7 mouse cellular contexts compared by ENCODE assay signal in the genomic region with DNA sequence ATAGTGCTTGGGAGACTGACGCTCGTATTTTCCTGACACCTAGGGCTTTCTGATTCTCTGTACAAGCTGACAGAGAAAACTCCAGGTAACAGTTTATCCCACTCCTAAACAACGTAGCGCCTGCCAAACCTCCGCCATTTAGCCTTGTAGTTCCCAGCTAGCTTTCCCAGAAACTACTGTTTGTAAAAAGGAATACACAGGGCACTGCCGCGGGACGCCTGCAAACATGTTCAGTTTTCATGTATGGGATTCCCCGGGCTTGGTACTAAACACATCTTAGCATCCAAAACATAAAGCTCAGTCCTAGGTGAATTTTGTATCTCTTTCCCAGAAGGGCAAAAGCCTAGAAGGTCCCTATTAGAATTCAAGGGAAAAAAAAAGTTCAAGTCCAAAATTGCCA. TPM values are rescaled to one million over a fixed set of nuclear protein-coding genes. Genes with fewer than 3 reads are reported as not detected.
DNase-seq lines count a peak whose midpoint lies in the region; ATAC-seq and TF ChIP-seq lines count a peak whose summit lies in the region.

No protein-coding gene starts in this region.

- no peaks in the 10 kb centered on the region for H3K9me3 ChIP-seq in forebrain, embryonic 12.5 days
- no peaks in the 10 kb centered on the region for H3K9me3 ChIP-seq in limb, embryonic 12.5 days
- H3K9me3 ChIP-seq in neural tube, embryonic 15.5 days (replicated peaks): no peaks in the 10 kb centered on the region

- no peak for TF ChIP-seq POLR2A in liver, adult 2 months (IDR thresholded peaks at IDR 0.05; ENCODE audit: extremely low read depth, insufficient read depth, low read length)

- no peak overlapping the region for H3K4me3 ChIP-seq in liver, adult 2 months (ENCODE audit: insufficient read depth, low read depth, low read length)
- H3K4me3 ChIP-seq in forebrain, embryonic 12.5 days (replicated peaks): no peak overlapping the region
- H3K4me3 ChIP-seq in limb, embryonic 12.5 days (replicated peaks): peak overlapping the region; percentile 45; the same call in 1 of the 2 replicates
- peak overlapping the region; percentile 58; the same call in 1 of the 2 replicates for H3K4me3 ChIP-seq in neural tube, embryonic 15.5 days (replicated peaks)

- H3K27me3 ChIP-seq in liver, adult 2 months (ENCODE audit: control insufficient read depth, insufficient read depth, low read length): no peaks in the 10 kb centered on the region
- peaks cover 12% of the 10 kb centered on the region for H3K27me3 ChIP-seq in forebrain, embryonic 12.5 days
- peaks cover 8% of the 10 kb centered on the region for H3K27me3 ChIP-seq in limb, embryonic 12.5 days
- no peaks in the 10 kb centered on the region for H3K27me3 ChIP-seq in neural tube, embryonic 15.5 days (replicated peaks)

- TF ChIP-seq CTCF in liver, adult 2 months (IDR thresholded peaks at IDR 0.05; ENCODE audit: low read depth, low read length): no peak

- ATAC-seq in forebrain, embryonic 12.5 days (ENCODE audit: low FRiP score): no peak
- ATAC-seq in limb, embryonic 12.5 days (ENCODE audit: insufficient number of reproducible peaks, insufficient read depth, low FRiP score, low TSS enrichment, low read depth): no peak
- ATAC-seq in neural tube, embryonic 15.5 days (ENCODE audit: low FRiP score): no peak

- no peak for DNase-seq in liver, adult 2 months (ENCODE audit: extremely low read depth, low read depth, low spot score)
- no peak for DNase-seq in liver
- no peak for DNase-seq in embryo, embryonic 11 days
- DNase-seq in layer of hippocampus, adult 9-10 months (ENCODE audit: low spot score): no peak

- H3K79me2 ChIP-seq in liver, adult 2 months (ENCODE audit: control insufficient read depth, insufficient read depth, low read length): peaks cover 13% of the 10 kb centered on the region; the same call in 1 of the 2 replicates

- WGBS in liver, adult 2 months: 62% methylated on average over 9 of the region's 9 CpGs
- WGBS in forebrain, embryonic 12.5 days: 84% methylated on average over 9 of the region's 9 CpGs
- 83% methylated on average over 9 of the region's 9 CpGs for WGBS in limb, embryonic 12.5 days
- WGBS in neural tube, embryonic 15.5 days: 87% methylated on average over 9 of the region's 9 CpGs

- H3K4me1 ChIP-seq in liver, adult 2 months (ENCODE audit: control insufficient read depth, insufficient read depth, low read length): peaks cover 35% of the 10 kb centered on the region
- peaks cover 34% of the 10 kb centered on the region for H3K4me1 ChIP-seq in forebrain, embryonic 12.5 days
- 0 out of 2 replicates have a peak, but pooled peaks cover 2% of the 10 kb centered on the region for H3K4me1 ChIP-seq in limb, embryonic 12.5 days (replicated peaks)
- peaks cover 32% of the 10 kb centered on the region for H3K4me1 ChIP-seq in neural tube, embryonic 15.5 days

- H3K4me2 ChIP-seq in forebrain, embryonic 12.5 days: peak overlapping the region; percentile 57
- H3K4me2 ChIP-seq in limb, embryonic 12.5 days: peak overlapping the region; percentile 57
- peak overlapping the region; percentile 70 for H3K4me2 ChIP-seq in neural tube, embryonic 15.5 days

- H3K9ac ChIP-seq in liver, adult 2 months (ENCODE audit: low read depth, low read length): no peak overlapping the region
- no peak overlapping the region for H3K9ac ChIP-seq in forebrain, embryonic 12.5 days
- no peak overlapping the region for H3K9ac ChIP-seq in limb, embryonic 12.5 days (replicated peaks)
- H3K9ac ChIP-seq in neural tube, embryonic 15.5 days (replicated peaks): no peak overlapping the region

- peaks cover 13% of the 10 kb centered on the region; the same call in 1 of the 2 replicates for H3K36me3 ChIP-seq in liver, adult 2 months (ENCODE audit: control insufficient read depth, insufficient read depth, low read length)
- 0 out of 2 replicates have a peak, but pooled peaks cover under 1% of the 10 kb centered on the region for H3K36me3 ChIP-seq in forebrain, embryonic 12.5 days (replicated peaks)
- H3K36me3 ChIP-seq in limb, embryonic 12.5 days: no peaks in the 10 kb centered on the region
- no peaks in the 10 kb centered on the region for H3K36me3 ChIP-seq in neural tube, embryonic 15.5 days

- H3K27ac ChIP-seq in liver, adult 2 months (replicated peaks; ENCODE audit: insufficient read depth, low read depth, low read length): peak overlapping the region; percentile 97
- no peak overlapping the region for H3K27ac ChIP-seq in forebrain, embryonic 12.5 days
- no peak overlapping the region for H3K27ac ChIP-seq in limb, embryonic 12.5 days
- H3K27ac ChIP-seq in neural tube, embryonic 15.5 days (replicated peaks): peak overlapping the region; percentile 99

RNA-seq across cellular contexts. Expression of gene Glyctk, which starts 1.3 kb away (rescaled TPM):
- total RNA-seq in liver, adult 2 months (2014; rRNA removed): 104 and 136 TPM in 2 replicates
- polyA plus RNA-seq in liver, adult 2 months (2012; rRNA removed): 308 and 315 TPM in 2 replicates
- 9.1 and 10.2 TPM in 2 replicates for polyA plus RNA-seq in forebrain, embryonic 12.5 days (2016; fragmentation: Nextera tagmentation; extraction: Ambion mirVana)
- 2.8 and 3.1 TPM in 2 replicates for polyA plus RNA-seq in limb, embryonic 12.5 days (2016; fragmentation: Nextera tagmentation; extraction: Ambion mirVana)
- 2.3 and 2.7 TPM in 2 replicates for polyA plus RNA-seq in neural tube, embryonic 15.5 days (2015; fragmentation: Nextera tagmentation; extraction: Ambion mirVana)

RNA-seq across cellular contexts. Expression of gene Wdr82, which starts 11.5 kb away (rescaled TPM):
- 36.3 and 40.7 TPM in 2 replicates for total RNA-seq in liver, adult 2 months (2014; rRNA removed)
- polyA plus RNA-seq in liver, adult 2 months (2012; rRNA removed): 23.6 and 25.9 TPM in 2 replicates
- 38.1 and 41.2 TPM in 2 replicates for polyA plus RNA-seq in forebrain, embryonic 12.5 days (2016; fragmentation: Nextera tagmentation; extraction: Ambion mirVana)
- polyA plus RNA-seq in limb, embryonic 12.5 days (2016; fragmentation: Nextera tagmentation; extraction: Ambion mirVana): 30.1 and 31.3 TPM in 2 replicates
- 28.6 and 32.1 TPM in 2 replicates for polyA plus RNA-seq in neural tube, embryonic 15.5 days (2015; fragmentation: Nextera tagmentation; extraction: Ambion mirVana)

RNA-seq across cellular contexts. Expression of gene Ppm1m, which starts 40.3 kb away (rescaled TPM):
- 12.4 and 13.7 TPM in 2 replicates for total RNA-seq in liver, adult 2 months (2014; rRNA removed)
- 17.3 and 22.7 TPM in 2 replicates for polyA plus RNA-seq in liver, adult 2 months (2012; rRNA removed)
- polyA plus RNA-seq in forebrain, embryonic 12.5 days (2016; fragmentation: Nextera tagmentation; extraction: Ambion mirVana): 29.6 and 33.3 TPM in 2 replicates
- 60.4 and 60.7 TPM in 2 replicates for polyA plus RNA-seq in limb, embryonic 12.5 days (2016; fragmentation: Nextera tagmentation; extraction: Ambion mirVana)
- polyA plus RNA-seq in neural tube, embryonic 15.5 days (2015; fragmentation: Nextera tagmentation; extraction: Ambion mirVana): 16.9 and 20.5 TPM in 2 replicates

RNA-seq across cellular contexts. Expression of gene Twf2, which starts 43.7 kb away (rescaled TPM):
- total RNA-seq in liver, adult 2 months (2014; rRNA removed): 4.9 and 6.2 TPM in 2 replicates
- polyA plus RNA-seq in liver, adult 2 months (2012; rRNA removed): 4.5 and 4.7 TPM in 2 replicates
- 53.9 and 59.3 TPM in 2 replicates for polyA plus RNA-seq in forebrain, embryonic 12.5 days (2016; fragmentation: Nextera tagmentation; extraction: Ambion mirVana)
- polyA plus RNA-seq in limb, embryonic 12.5 days (2016; fragmentation: Nextera tagmentation; extraction: Ambion mirVana): 62.1 and 69.8 TPM in 2 replicates
- polyA plus RNA-seq in neural tube, embryonic 15.5 days (2015; fragmentation: Nextera tagmentation; extraction: Ambion mirVana): 48.1 and 58.2 TPM in 2 replicates

Comparison
In these comparisons a context has a peak if more than half of its experiments do, and no peak if none do; other contexts are left out.
1. H3K27ac ChIP-seq: peak in liver, adult 2 months (single experiment) and neural tube, embryonic 15.5 days (single experiment); none in forebrain, embryonic 12.5 days (single experiment) and limb, embryonic 12.5 days (single experiment).
2. H3K4me3 ChIP-seq: peak in limb, embryonic 12.5 days (single experiment) and neural tube, embryonic 15.5 days (single experiment); none in liver, adult 2 months (single experiment) and forebrain, embryonic 12.5 days (single experiment).
3. RNA of gene Glyctk, which starts 1.3 kb away (polyA plus RNA-seq): 308 to 315 TPM in liver, adult 2 months; 9.1 to 10.2 TPM in forebrain, embryonic 12.5 days, 2.8 to 3.1 TPM in limb, embryonic 12.5 days and 2.3 to 2.7 TPM in neural tube, embryonic 15.5 days; every median in the first group is over 10 times any median in the second.
4. Peak in every context shown above with its lines, with median percentiles within 50 percentile points of each other: H3K4me2 ChIP-seq.